Mouse (Mus musculus) left cerebral cortex, adult 18-20 months (tissue): ENCODE measurements around the gene Twistnb. TPM values are rescaled to one million over a fixed set of nuclear protein-coding genes. Genes with fewer than 3 reads are reported as not detected.
A peak's percentile ranks its signal among the peaks of the same experiment; 100 is the strongest.

Source experiments
- DNase-seq, 2 experiments: peaks; one replicate each; pipeline ENCODE4 v3.0.0; 2021 to 2022; ENCODE audit warnings: low spot score in 2 of 2, mixed read lengths in 1 of 2
- long read RNA-seq, 2 experiments: library from polyadenylated mRNA; stranded (forward); transcript quantifications; one replicate each; pipeline ENCODE4 v2.0.0; 2021
- total RNA-seq, 2 experiments: library from RNA; stranded (reverse); gene quantifications; 2 replicates each; pipeline ENCODE4 v1.2.3; 2021

Gene Twistnb
- 10 to 100 TPM; 13.4 TPM for total RNA-seq
- long read RNA-seq, experiment 1, full-length matches to known transcripts = 15 of 16 reads
- long read RNA-seq, experiment 1, partial matches to known transcripts = 0 of 16 reads
- long read RNA-seq, experiment 1, other reads (novel, unspliced or antisense) = 1 of 16 reads
- long read RNA-seq, experiment 2, full-length matches to known transcripts = 13 of 14 reads
- long read RNA-seq, experiment 2, partial matches to known transcripts = 0 of 14 reads
- long read RNA-seq, experiment 2, other reads (novel, unspliced or antisense) = 1 of 14 reads

DNA sequence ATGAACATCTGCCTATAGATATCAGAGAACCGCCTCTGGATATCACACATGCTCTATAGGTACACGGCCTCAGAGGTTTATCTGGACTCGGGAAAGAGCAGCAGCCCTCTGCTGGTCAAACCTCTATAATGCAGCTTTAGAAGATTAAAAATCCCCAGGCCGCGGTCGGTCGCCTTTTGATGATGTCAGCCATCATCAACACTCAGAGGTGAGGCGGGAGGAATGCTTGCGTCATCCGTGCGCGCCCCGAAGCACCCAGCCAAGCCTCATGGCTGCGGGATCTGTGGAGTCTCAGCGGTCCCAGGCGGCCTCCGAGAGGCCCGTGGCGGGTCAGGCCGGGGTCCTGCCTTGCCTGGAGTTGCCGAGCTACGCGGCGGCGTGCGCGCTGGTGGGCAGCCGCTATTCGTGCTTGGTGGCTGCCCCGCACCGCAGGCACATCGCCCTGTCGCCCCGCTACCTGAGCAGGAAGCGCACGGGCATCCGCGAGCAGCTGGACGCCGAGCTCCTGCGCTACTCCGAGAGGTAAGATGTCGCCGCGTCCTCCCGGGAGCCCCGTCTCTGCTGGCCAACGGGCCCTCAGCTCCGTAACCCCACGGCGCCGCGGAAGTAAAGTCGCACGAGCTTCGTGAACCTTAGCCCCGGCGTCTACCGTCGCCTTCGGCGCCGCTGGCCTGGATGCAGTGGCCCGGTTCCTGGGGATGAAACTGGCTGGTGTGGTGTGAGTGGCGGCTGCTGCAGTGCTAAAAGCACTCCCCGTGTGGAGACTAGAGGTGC lies at the start of gene Twistnb:
TSS of gene Twistnb (plus strand) at position 249 of the 774 bp plus-strand sequence.
- DNase-seq = peak; percentile 98 to 99

DNA sequence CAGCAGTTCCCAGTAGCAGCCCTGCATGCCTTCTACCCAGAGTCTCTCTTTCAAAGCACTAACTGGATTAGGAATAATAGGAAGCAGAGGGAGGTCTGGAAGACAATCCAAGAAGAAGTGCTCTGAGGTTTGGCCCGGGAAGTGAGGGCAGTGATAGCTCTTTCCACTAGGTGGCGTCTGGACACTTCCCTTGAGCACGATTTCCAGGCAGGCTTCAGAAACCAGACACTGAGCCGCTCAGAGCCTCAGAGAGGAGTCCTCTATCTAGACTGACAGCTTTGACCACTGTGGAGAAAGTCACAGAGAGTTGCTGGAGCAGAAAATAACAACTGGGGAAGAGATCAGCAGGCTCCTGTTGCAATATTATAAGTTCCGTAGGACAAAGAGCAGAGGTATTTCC lies 40.6 kb upstream of the Twistnb start:
- peak; percentile 73 to 80 for DNase-seq

DNA sequence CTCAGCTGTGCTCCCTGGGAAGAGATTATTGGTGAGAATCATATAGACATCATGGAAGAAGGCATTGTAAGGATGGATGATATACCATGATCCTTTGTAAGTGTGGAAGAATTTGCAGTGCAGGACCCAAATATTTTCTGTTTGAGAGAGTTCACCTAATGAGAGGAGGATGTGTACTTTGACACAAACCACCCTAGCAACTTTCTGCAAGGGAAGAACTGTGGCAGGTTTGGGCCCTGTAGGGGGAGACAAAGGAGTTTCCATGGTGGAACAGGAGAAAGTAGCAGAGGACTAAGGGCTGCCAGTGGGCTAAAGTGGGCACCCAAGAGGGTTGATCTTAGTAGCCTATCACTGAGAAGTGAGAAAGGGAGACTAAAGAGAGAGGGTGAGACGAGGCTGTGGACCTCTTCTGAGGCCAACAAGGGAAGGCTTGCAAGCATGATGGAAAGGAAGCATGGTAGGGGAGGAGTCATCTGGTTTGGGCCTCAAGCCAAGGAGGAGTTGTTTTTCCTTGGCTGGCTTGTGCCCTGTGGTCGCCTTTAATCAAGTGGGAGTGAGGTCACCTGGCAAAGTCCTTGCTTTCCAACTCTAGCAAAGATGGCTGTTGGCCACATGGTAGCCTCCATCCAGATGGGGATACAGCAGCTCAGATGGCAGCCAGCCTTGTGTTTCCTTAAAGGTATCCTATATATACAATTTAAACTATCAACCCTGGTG lies 38.4 kb upstream of the Twistnb start:
- no peak for DNase-seq

DNA sequence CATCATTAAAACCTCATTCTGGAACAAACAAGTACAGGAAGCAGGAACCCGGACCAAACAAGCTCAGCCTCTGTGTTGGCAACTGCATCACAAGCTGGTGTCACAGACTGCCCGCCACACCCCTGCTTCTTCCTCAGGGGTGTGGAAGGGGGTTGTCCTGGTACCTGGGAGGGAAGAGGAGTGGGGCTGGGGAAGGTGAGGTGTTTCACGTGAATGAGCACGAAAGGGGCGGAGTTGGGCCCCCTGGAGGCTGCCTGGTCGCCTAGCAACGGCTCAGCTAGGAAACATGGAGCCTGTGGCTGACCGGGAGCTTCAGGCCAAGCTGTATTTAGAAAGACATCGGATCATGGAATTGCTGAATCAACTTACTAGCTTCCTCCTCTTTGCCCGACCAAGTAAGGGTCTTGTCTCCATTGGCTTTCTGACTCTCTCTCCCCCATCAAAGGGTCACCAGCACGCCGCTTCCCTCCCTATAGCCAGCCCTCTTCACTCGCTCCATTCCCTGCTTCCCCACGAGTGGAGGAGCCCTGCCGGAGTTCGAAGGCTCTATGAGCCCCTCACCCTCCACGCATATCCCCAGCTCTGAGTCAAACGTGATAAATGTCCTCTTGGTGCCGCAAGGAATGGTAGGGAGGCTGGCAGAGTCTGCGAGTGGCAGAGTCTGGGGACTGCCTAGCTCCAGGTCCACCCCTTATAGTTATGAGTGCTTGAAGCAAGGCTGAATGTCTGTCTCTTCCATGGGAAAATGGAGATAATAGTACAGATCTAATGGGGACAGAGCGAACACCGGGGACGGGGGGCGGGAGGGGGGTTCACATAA lies 34.4 kb upstream of the Twistnb start, which contains the start of gene Efcab10:
TSS of gene Efcab10 (plus strand) at position 51 of the 820 bp plus-strand sequence.
- peak; percentile 57 to 61 for DNase-seq

DNA sequence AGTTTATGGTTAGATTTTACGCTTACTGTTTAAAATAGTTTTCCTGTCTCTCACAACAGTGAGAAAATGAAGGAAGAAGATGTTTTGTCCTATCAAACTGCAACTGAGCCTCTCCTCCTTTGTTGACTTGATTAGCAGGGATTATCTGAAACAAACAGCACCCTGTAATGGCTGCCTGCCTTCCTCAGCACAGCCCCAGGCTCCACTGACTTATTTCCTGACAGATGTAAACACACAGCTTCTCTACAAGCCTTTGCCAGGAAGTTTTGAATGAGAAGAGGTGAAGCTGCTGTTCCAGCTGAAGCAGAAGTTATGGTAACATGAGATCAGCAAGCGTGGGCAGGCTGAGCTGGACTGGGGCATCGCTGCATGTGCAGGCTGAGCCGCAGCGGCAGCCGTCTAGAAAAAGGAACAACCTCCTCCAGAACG lies 26.2 kb upstream of the Twistnb start:
- peak; percentile 35 to 38 for DNase-seq

DNA sequence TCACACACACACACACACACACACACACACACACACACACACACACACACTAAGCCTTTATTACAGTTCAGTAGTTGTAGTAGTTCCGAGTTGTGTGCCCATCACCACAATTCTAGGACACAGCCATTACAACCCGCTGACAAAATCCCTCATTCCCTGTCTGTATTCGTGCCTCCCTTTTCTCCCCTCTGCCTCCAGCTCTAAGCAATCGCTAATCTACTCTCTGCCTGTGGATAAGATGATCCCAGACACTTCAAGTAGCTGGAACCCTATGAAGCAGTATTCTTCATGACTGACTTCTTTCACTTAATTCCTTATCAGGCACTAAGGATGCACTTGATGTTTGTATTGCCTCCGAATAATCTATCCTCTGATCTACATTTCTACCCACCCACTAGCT lies 24.4 kb upstream of the Twistnb start:
- no peak for DNase-seq

DNA sequence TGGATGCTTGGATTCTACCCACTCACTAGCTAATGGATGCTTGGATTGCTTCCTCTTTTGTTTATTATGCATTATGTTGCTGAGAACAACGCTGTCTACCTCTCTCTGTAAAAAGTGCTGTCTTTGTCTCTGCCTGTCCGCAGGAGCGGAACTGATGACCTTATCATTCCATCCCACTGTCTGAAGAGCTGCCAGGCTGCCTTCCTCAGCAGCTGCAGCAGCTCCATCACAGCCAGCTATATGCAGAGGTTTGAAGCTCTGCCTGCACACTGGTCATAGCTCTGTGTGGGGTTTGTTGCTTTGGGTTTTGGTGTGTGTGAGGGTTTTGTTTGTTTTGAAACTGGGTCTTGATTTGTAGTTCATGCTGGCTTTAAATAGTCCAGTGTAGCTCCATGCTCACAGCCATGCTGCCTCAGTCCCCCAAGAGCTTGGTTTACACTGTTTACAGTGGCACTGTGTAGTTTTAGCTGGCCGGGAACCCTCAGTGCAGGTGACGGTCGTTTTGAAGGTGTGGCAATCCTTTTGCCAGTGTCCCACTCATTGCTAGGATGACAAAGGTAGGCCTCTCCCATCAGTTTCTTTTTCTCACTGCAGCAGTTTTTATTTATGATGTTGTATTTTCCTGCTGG lies 23.9 kb upstream of the Twistnb start:
- DNase-seq = no peak

DNA sequence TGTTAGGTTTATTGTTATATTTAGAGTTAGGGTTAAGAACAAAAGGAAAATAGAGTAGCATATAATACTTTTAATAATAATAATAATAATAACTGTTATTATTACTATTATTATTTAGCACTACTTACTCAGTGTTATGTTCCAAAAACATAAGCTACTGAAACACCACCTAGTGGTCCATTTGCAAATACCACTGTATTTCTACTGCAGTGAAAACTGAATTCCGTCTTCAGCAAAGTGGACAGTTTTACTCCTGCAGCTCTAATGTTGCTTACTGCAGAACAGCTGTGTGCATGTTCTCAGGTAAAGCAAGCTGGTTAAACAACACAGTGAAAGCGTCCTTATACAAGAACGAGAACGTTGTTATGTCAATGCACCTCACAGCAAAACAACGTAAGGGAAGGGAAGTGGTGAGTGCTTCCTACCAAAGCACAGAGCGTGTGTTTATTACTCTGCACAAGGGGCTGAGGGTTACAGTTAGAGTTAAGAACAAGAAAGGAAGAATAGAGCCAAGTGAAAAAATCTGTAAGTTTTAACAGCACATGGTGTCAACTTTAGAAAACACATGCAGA lies 17.8 kb upstream of the Twistnb start:
- DNase-seq = no peak

DNA sequence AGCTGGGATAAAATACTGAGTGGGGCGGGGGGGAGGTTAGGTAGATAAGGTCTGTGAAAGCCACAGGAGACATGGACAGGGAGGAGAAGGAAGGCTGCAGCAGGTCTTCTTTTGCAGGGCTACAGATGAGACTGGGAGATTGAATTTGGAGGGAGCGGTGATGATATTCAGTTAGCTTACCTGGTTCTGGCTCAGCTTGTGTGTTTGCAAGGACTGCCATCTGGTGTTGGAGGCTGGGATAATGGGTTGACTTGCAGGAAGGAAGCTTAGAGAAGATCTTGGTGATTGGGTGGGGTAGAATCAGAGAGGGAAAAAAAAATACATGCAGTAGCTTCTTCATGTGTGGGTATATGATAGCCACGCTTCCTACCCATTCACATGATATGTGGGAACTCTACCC lies 5.1 kb upstream of the Twistnb start:
- peak; percentile 71 to 75 for DNase-seq

DNA sequence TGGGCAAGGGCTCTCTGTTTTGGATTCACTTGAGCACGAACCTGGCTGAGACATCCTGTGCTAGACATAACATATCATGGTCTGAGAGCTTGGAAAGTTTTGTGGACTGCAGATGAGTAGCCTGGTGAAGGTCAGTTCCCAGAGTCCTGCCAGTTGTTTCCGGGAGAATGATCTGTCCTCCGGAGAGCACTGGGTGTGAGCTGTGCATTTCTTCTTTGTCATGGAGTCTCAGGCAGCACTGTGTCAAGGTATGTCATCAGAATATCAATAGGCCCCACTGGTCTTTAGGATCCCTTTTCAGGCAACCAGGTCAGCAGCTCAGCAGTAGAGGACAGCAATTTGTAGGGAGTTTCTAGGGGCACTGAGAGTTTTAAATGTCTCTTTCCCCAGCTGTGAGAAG lies 2.1 kb upstream of the Twistnb start:
- no peak for DNase-seq

DNA sequence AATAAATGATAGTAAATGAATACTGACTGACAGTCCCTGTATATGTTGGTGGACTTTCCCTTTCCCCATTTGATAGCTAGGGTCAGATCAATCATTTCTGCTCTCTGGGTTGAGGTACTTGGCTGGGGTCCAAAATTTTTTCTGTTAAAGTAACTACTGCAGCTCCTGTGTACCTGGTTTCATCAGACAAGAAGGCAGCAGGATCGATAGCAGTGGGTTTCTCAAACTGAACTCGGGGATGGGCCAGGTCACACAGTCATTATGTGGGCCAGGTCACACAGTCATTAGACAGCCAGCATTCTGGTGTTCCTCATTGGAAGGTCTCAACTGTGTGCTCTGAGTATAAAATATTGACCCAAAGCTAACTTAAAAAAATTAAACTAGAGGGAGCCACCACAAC lies 1.7 kb upstream of the Twistnb start:
- no peak for DNase-seq

DNA sequence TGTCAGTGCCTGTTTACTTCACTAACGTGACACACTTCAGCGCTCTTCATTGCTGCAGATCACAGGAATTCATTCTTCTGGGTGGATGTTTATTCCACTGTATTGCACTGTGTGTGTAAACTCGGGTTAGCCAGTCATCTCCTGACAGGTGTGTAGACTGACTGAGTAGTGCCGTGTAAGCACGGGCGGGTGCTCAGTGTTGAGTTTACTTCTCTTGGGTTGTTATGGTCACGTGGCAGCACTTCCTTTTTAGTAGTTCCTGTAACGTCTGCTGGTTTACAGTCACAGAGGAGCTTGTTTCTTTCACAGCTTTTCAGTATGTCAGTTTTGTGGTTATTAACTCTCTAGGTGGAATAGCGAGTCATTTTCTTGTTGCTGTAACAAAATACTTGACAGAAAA lies 4.4 kb downstream of the Twistnb start:
- DNase-seq = no peak

DNA sequence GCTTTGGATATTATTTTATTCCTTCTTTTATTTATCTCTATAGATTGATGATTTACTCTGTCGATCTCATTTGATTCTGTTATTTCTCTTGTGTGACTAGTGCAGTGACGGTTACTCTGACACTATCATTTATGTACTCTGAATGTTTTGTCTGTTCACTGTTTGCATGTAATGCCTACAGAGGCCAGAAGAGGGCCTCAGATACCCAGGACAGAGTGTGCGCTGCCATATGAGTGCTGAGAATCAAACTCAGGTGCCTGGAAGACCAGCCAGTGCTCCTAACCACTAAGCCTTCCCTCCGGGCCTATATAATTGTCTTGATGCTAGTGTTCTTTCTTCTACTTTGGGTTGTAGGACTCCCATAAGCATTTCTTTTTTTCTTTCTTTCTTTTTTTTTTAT lies 5.3 kb downstream of the Twistnb start:
- no peak for DNase-seq

DNA sequence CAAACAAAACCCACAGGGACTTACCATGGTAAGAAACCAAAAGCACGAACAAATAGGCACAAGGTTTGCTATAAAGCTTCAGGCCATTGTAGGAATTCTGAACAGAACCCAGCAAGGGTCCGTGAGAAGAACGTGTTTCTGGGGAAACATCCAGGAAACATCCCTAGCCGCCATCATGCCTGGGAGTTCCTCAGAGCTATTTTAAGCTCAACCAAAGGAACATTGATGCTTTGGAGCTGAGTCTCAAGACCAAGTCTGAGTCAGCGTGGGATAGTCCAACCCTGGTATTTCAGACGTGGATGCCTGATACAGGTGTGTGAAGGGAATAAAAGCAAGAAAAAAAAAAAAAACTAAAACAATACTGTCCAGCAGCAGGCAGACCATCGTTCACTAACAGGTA lies 26.0 kb downstream of the Twistnb start:
- DNase-seq = no peak

DNA sequence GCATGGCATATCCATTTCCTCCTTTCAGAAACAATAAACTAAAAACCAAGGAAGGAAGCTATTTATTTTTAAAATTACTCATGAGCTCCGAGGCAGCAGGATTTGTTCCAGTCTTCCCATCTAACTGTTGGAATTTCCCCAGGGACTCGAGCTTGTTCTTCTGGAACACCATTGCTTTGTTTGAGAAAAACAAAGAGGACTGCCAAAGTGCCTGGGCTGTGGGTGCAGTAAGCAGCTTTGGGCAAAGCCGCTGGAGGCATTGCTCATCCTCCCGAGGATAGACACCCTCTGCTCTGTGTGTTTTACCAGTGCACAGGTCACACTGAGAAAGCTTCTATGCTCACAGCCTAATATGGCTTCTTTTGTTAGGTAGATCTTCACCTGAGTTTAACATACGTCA lies 26.8 kb downstream of the Twistnb start:
- DNase-seq = no peak

DNA sequence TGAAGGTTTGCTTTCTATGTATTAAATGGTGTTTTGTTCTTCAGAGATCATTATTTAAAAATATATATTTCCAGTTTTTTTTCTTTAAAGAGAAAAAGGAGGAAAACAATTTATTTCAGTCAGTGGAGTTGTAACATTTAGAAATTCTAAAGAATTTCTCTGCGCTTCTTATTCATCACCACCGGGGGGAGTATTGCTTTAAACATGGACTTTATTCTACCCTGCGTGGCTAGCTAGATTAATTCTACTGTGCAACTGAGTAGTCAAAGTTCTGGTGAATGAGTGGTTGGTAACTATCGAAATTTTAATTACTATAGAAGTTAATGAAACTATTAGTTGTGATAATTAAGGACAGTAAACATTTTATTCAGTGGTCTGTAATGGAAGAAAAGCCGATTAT lies 51.5 kb downstream of the Twistnb start:
- DNase-seq = no peak

DNA sequence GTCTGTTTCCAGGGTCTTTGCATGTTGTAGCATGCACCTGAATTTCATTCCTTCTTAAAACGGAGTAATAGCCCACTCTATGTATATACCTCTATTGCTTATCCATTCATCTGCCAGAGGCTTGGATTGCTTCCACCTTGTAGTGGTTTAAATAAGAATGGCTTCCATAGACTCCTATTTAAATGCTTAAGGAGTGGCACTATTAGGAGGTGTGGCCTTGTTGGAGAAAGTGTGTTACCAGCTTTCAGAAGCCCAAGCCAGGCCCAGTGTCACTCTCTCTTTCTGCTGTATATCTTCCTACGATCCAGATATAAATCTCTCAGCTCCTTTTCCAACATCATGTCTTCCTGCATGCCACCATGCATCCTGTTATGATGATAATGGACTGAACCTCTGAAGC lies 53.5 kb downstream of the Twistnb start:
- DNase-seq = no peak
